Mouse (Mus musculus): Measurements from ENCODE around the gene Cckbr. TPM values are rescaled to one million over a fixed set of nuclear protein-coding genes. Genes with fewer than 3 reads are reported as not detected.

The Cckbr gene
- polyA plus RNA-seq, 2 experiments = 0.03 TPM; not detected in 1

GRCm38 (mm10) chr7:105519771-105520170 is 94.2 kb downstream of the Cckbr start:
- 58% methylated on average over 2 of the region's 2 CpGs for WGBS
- H3K27ac ChIP-seq (replicated peaks; ENCODE audit: low read depth, low read length) = no peak overlapping the region
- no peak for TF ChIP-seq POLR2A (IDR thresholded peaks at IDR 0.05; ENCODE audit: borderline replicate concordance, extremely low read depth, insufficient read depth, insufficient read length)

DNA sequence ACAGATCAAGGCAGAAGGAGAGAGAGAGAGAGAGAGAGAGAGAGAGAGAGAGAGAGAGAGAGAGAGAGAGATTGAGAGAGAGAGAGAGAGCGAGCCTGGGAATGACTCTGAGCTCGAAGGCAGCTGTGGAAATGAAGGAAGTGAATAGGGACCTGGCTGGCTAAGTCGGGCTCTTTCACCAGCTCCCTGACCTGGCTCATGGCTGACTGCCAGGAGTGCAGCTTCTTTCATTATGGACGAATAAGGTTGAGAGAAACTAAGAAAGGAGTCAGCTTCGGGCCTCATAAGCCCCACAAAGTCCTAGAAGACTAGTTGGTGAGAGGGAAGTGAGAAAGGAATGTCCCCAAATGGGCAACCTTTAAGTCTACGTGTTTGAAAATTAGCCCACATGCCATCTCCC is 94.7 kb downstream of the Cckbr start:
- Histone ChIP-seq H3K36me3 (ENCODE audit: control insufficient read depth, insufficient read depth, low read length) (no peaks in the 10 kb centered on the region), H3K9me3 (ENCODE audit: control insufficient read depth, low read length) (no peaks in the 10 kb centered on the region), H3K27ac (replicated peaks; ENCODE audit: low read depth, low read length) (no peak overlapping the region), H3K4me3 (replicated peaks; ENCODE audit: low read length) (no peak overlapping the region), H3K4me2 (replicated peaks; ENCODE audit: low read depth, low read length, severe bottlenecking) (no peak overlapping the region), H3K9ac (ENCODE audit: low read depth, low read length, severe bottlenecking) (no peak overlapping the region), H3K27me3 (ENCODE audit: control insufficient read depth, insufficient read depth, low read length) (no peaks in the 10 kb centered on the region), H3K4me1 (ENCODE audit: control insufficient read depth, insufficient read depth, low read length) (no peaks in the 10 kb centered on the region)
- ATAC-seq (ENCODE audit: low FRiP score, low read depth) (no peak), DNase-seq (ENCODE audit: low spot score) (no peak)
- no peak for TF ChIP-seq POLR2A (IDR thresholded peaks at IDR 0.05; ENCODE audit: borderline replicate concordance, extremely low read depth, insufficient read depth, insufficient read length)
- 2% methylated on average over 6 of the region's 6 CpGs for WGBS

More at GRCm38 (mm10) chr7:105519771-105520170, 94.2 kb downstream of the Cckbr start:
- Histone ChIP-seq H3K9ac (ENCODE audit: low read depth, low read length, severe bottlenecking) (no peak overlapping the region), H3K4me2 (replicated peaks; ENCODE audit: low read depth, low read length, severe bottlenecking) (no peak overlapping the region), H3K36me3 (ENCODE audit: control insufficient read depth, insufficient read depth, low read length) (no peaks in the 10 kb centered on the region), H3K4me3 (replicated peaks; ENCODE audit: low read length) (no peak overlapping the region), H3K4me1 (ENCODE audit: control insufficient read depth, insufficient read depth, low read length) (no peaks in the 10 kb centered on the region), H3K27me3 (ENCODE audit: control insufficient read depth, insufficient read depth, low read length) (no peaks in the 10 kb centered on the region), H3K9me3 (ENCODE audit: control insufficient read depth, low read length) (no peaks in the 10 kb centered on the region)
- ATAC-seq (ENCODE audit: low FRiP score, low read depth) (no peak), DNase-seq (ENCODE audit: low spot score) (no peak)

Other genes with a start within 250 kb of the Cckbr start
- not detected in 2 replicates for gene Olfr685, start 239.7 kb upstream of the Cckbr start, polyA plus RNA-seq (2012; rRNA removed)
- gene Olfr685, start 239.7 kb upstream of the Cckbr start, polyA plus RNA-seq (2014; fragmentation: Nextera tagmentation; extraction: Ambion mirVana) = not detected in 2 replicates
- gene Olfr686, start 218.2 kb upstream of the Cckbr start, polyA plus RNA-seq (2012; rRNA removed) = not detected in 2 replicates
- gene Olfr686, start 218.2 kb upstream of the Cckbr start, polyA plus RNA-seq (2014; fragmentation: Nextera tagmentation; extraction: Ambion mirVana) = not detected in 2 replicates
- not detected in 2 replicates for gene Olfr688, start 137.6 kb upstream of the Cckbr start, polyA plus RNA-seq (2012; rRNA removed)
- gene Olfr688, start 137.6 kb upstream of the Cckbr start, polyA plus RNA-seq (2014; fragmentation: Nextera tagmentation; extraction: Ambion mirVana) = not detected in 2 replicates
- gene Olfr689, start 114.6 kb upstream of the Cckbr start, polyA plus RNA-seq (2012; rRNA removed) = not detected in 2 replicates
- not detected in 2 replicates for gene Olfr689, start 114.6 kb upstream of the Cckbr start, polyA plus RNA-seq (2014; fragmentation: Nextera tagmentation; extraction: Ambion mirVana)
- not detected in 2 replicates for gene Olfr690, start 91.6 kb upstream of the Cckbr start, polyA plus RNA-seq (2012; rRNA removed)
- gene Olfr690, start 91.6 kb upstream of the Cckbr start, polyA plus RNA-seq (2014; fragmentation: Nextera tagmentation; extraction: Ambion mirVana) = not detected in 2 replicates
- 0.04 TPM in 1 of 2 replicates, not detected in the other for gene Olfr691, start 83.5 kb upstream of the Cckbr start, polyA plus RNA-seq (2012; rRNA removed)
- not detected in 2 replicates for gene Olfr691, start 83.5 kb upstream of the Cckbr start, polyA plus RNA-seq (2014; fragmentation: Nextera tagmentation; extraction: Ambion mirVana)
- gene Olfr692, start 57.5 kb upstream of the Cckbr start, polyA plus RNA-seq (2012; rRNA removed) = not detected in 2 replicates
- not detected in 2 replicates for gene Olfr692, start 57.5 kb upstream of the Cckbr start, polyA plus RNA-seq (2014; fragmentation: Nextera tagmentation; extraction: Ambion mirVana)
- not detected in 2 replicates for gene Gm5901, start 50.7 kb upstream of the Cckbr start, polyA plus RNA-seq (2012; rRNA removed)
- gene Gm5901, start 50.7 kb upstream of the Cckbr start, polyA plus RNA-seq (2014; fragmentation: Nextera tagmentation; extraction: Ambion mirVana) = not detected in 2 replicates
- 45.7 and 58.7 TPM in 2 replicates for gene Fam160a2, start 25.7 kb upstream of the Cckbr start, polyA plus RNA-seq (2012; rRNA removed)
- 39.3 and 41.2 TPM in 2 replicates for gene Fam160a2, start 25.7 kb upstream of the Cckbr start, polyA plus RNA-seq (2014; fragmentation: Nextera tagmentation; extraction: Ambion mirVana)
- gene Cnga4, start 21.2 kb upstream of the Cckbr start, polyA plus RNA-seq (2012; rRNA removed) = 0.05 and 0.06 TPM in 2 replicates
- gene Cnga4, start 21.2 kb upstream of the Cckbr start, polyA plus RNA-seq (2014; fragmentation: Nextera tagmentation; extraction: Ambion mirVana) = 0.12 TPM in 1 of 2 replicates, not detected in the other
- gene Cavin3, start 56.6 kb downstream of the Cckbr start, polyA plus RNA-seq (2012; rRNA removed) = 60.5 and 65.0 TPM in 2 replicates
- gene Cavin3, start 56.6 kb downstream of the Cckbr start, polyA plus RNA-seq (2014; fragmentation: Nextera tagmentation; extraction: Ambion mirVana) = 104 and 113 TPM in 2 replicates
- 33.7 and 45.5 TPM in 2 replicates for gene Smpd1, start 128.6 kb downstream of the Cckbr start, polyA plus RNA-seq (2012; rRNA removed)
- gene Smpd1, start 128.6 kb downstream of the Cckbr start, polyA plus RNA-seq (2014; fragmentation: Nextera tagmentation; extraction: Ambion mirVana) = 49.5 and 52.3 TPM in 2 replicates
- gene Apbb1, start 155.9 kb downstream of the Cckbr start, polyA plus RNA-seq (2012; rRNA removed) = 55.1 and 80.3 TPM in 2 replicates
- gene Apbb1, start 155.9 kb downstream of the Cckbr start, polyA plus RNA-seq (2014; fragmentation: Nextera tagmentation; extraction: Ambion mirVana) = 30.3 and 34.5 TPM in 2 replicates
- gene Hpx, start 174.4 kb downstream of the Cckbr start, polyA plus RNA-seq (2012; rRNA removed) = 0.96 and 1.1 TPM in 2 replicates
- 0.26 TPM in 1 of 2 replicates, not detected in the other for gene Hpx, start 174.4 kb downstream of the Cckbr start, polyA plus RNA-seq (2014; fragmentation: Nextera tagmentation; extraction: Ambion mirVana)
- 68.3 and 77.4 TPM in 2 replicates for gene Trim3, start 207.8 kb downstream of the Cckbr start, polyA plus RNA-seq (2012; rRNA removed)
- gene Trim3, start 207.8 kb downstream of the Cckbr start, polyA plus RNA-seq (2014; fragmentation: Nextera tagmentation; extraction: Ambion mirVana) = 35.1 and 37.0 TPM in 2 replicates
- 136 and 176 TPM in 2 replicates for gene Timm10b, start 214.3 kb downstream of the Cckbr start, polyA plus RNA-seq (2012; rRNA removed)
- gene Timm10b, start 214.3 kb downstream of the Cckbr start, polyA plus RNA-seq (2014; fragmentation: Nextera tagmentation; extraction: Ambion mirVana) = 176 and 202 TPM in 2 replicates
- 181 and 182 TPM in 2 replicates for gene Arfip2, start 214.7 kb downstream of the Cckbr start, polyA plus RNA-seq (2012; rRNA removed)
- 106 and 110 TPM in 2 replicates for gene Arfip2, start 214.7 kb downstream of the Cckbr start, polyA plus RNA-seq (2014; fragmentation: Nextera tagmentation; extraction: Ambion mirVana)
- gene Gm45799, start 214.8 kb downstream of the Cckbr start, polyA plus RNA-seq (2012; rRNA removed) = 173 and 186 TPM in 2 replicates
- 37.8 and 40.4 TPM in 2 replicates for gene Gm45799, start 214.8 kb downstream of the Cckbr start, polyA plus RNA-seq (2014; fragmentation: Nextera tagmentation; extraction: Ambion mirVana)
- 10.9 and 12.1 TPM in 2 replicates for gene Dnhd1, start 225.1 kb downstream of the Cckbr start, polyA plus RNA-seq (2012; rRNA removed)
- gene Dnhd1, start 225.1 kb downstream of the Cckbr start, polyA plus RNA-seq (2014; fragmentation: Nextera tagmentation; extraction: Ambion mirVana) = 1.4 and 1.8 TPM in 2 replicates

Data from limb, embryonic 14.5 days (tissue).